Comparison of ENCODE assay signal across 25 mouse cellular contexts in genomic region chr10:122747151-122747925, GRCm38 (mm10).
DNase-seq lines count a peak whose midpoint lies in the region; ATAC-seq lines count a peak whose summit lies in the region.
"Had no signal": no experiment of that assay in that cellular context is flagged by ENCODE, and none has a peak within 500 bp of the region (broad histone marks: within the 10 kb centered on the region; RNA-seq: fewer than 3 reads in every experiment).

No protein-coding gene starts in this region.

- WGBS in kidney, embryonic 15.5 days: 79% methylated on average over 11 of the region's 11 CpGs
- 88% methylated on average over 11 of the region's 11 CpGs for WGBS in neural tube, embryonic 13.5 days
- 90% methylated on average over 11 of the region's 11 CpGs for WGBS in neural tube, embryonic 15.5 days

- no peak overlapping the region for H3K4me2 ChIP-seq in kidney, embryonic 15.5 days
- no peak overlapping the region for H3K4me2 ChIP-seq in neural tube, embryonic 13.5 days
- H3K4me2 ChIP-seq in neural tube, embryonic 15.5 days: no peak overlapping the region
- H3K4me2 ChIP-seq: forebrain, embryonic 13.5 days; heart, embryonic 13.5 days; limb, embryonic 12.5 days; liver, embryonic 15.5 days; lung, embryonic 14.5 days had no signal

- 0 out of 2 replicates have a peak, but pooled peaks have one; percentile 25 for ATAC-seq in kidney, embryonic 15.5 days (replicated peaks; ENCODE audit: low FRiP score)
- 0 out of 2 replicates have a peak, but pooled peaks have one; percentile 5 for ATAC-seq in neural tube, embryonic 13.5 days (ENCODE audit: low read depth)
- ATAC-seq in neural tube, embryonic 15.5 days (ENCODE audit: low FRiP score): no peak
- ATAC-seq in megakaryocyte, adult 5-6 weeks (ENCODE audit: poor library complexity, severe bottlenecking): peak; percentile 88
- ATAC-seq: CD4-positive, CD25-positive, alpha-beta regulatory T cell, adult 4 months; forebrain, embryonic 13.5 days had no signal

- H3K4me1 ChIP-seq in kidney, embryonic 15.5 days: peaks cover 2% of the 10 kb centered on the region; the same call in 1 of the 2 replicates
- no peaks in the 10 kb centered on the region; the same call in 1 of the 2 replicates for H3K4me1 ChIP-seq in neural tube, embryonic 13.5 days (replicated peaks)
- H3K4me1 ChIP-seq in neural tube, embryonic 15.5 days: no peaks in the 10 kb centered on the region
- H3K4me1 ChIP-seq: forebrain, embryonic 13.5 days; liver, embryonic 15.5 days had no signal

- H3K27ac ChIP-seq in kidney, embryonic 15.5 days: no peak overlapping the region
- H3K27ac ChIP-seq in neural tube, embryonic 13.5 days (replicated peaks): no peak overlapping the region
- no peak overlapping the region for H3K27ac ChIP-seq in neural tube, embryonic 15.5 days (replicated peaks)
- H3K27ac ChIP-seq: forebrain, embryonic 13.5 days; heart, embryonic 13.5 days; limb, embryonic 12.5 days; liver, embryonic 15.5 days had no signal

- no peak for DNase-seq in kidney, postnatal 4 days
- DNase-seq in adrenal gland, adult (ENCODE audit: inconsistent age in 2 of 2, low spot score in 1 of 2): no peak
- no peak for DNase-seq in natural killer cell, adult 2 months (ENCODE audit: low spot score in 2 of 2)
- DNase-seq: adrenal gland, adult 8-10 months; cerebellum, adult 8-10 months; cerebellum, postnatal 25 days; gastrocnemius, postnatal 14 days; heart, adult 18-20 months; heart, postnatal 14 days; kidney, adult 18-20 months; layer of hippocampus, adult 9-11 months; lung, embryonic 14.5 days; lung, postnatal 36 days; right cerebral cortex, adult 18-20 months; thymus, adult 2 months; thymus, postnatal 36 days had no signal

- no peaks in the 10 kb centered on the region for H3K9me3 ChIP-seq in kidney, embryonic 15.5 days (replicated peaks)
- 0 out of 2 replicates have a peak, but pooled peaks cover 5% of the 10 kb centered on the region for H3K9me3 ChIP-seq in neural tube, embryonic 13.5 days
- no peaks in the 10 kb centered on the region for H3K9me3 ChIP-seq in neural tube, embryonic 15.5 days (replicated peaks)
- H3K9me3 ChIP-seq: forebrain, embryonic 13.5 days; limb, embryonic 12.5 days; liver, embryonic 15.5 days had no signal

- H3K36me3 ChIP-seq in kidney, embryonic 15.5 days: no peaks in the 10 kb centered on the region
- H3K36me3 ChIP-seq in neural tube, embryonic 13.5 days: no peaks in the 10 kb centered on the region
- no peaks in the 10 kb centered on the region for H3K36me3 ChIP-seq in neural tube, embryonic 15.5 days
- H3K36me3 ChIP-seq: heart, embryonic 13.5 days; limb, embryonic 12.5 days; liver, embryonic 15.5 days had no signal

- H3K9ac ChIP-seq in kidney, embryonic 15.5 days: no peak overlapping the region
- no peak overlapping the region for H3K9ac ChIP-seq in neural tube, embryonic 13.5 days
- H3K9ac ChIP-seq in neural tube, embryonic 15.5 days (replicated peaks): no peak overlapping the region
- H3K9ac ChIP-seq: forebrain, embryonic 13.5 days; heart, embryonic 13.5 days; limb, embryonic 12.5 days; liver, embryonic 15.5 days; lung, embryonic 14.5 days had no signal

- no peaks in the 10 kb centered on the region for H3K27me3 ChIP-seq in kidney, embryonic 15.5 days
- no peaks in the 10 kb centered on the region for H3K27me3 ChIP-seq in neural tube, embryonic 13.5 days
- H3K27me3 ChIP-seq in neural tube, embryonic 15.5 days (replicated peaks): no peaks in the 10 kb centered on the region
- H3K27me3 ChIP-seq: forebrain, embryonic 13.5 days; heart, embryonic 13.5 days; limb, embryonic 12.5 days; liver, embryonic 15.5 days had no signal

- no peak overlapping the region for H3K4me3 ChIP-seq in kidney, embryonic 15.5 days (replicated peaks)
- no peak overlapping the region for H3K4me3 ChIP-seq in neural tube, embryonic 13.5 days
- no peak overlapping the region for H3K4me3 ChIP-seq in neural tube, embryonic 15.5 days (replicated peaks)
- H3K4me3 ChIP-seq: forebrain, embryonic 13.5 days; heart, embryonic 13.5 days; limb, embryonic 12.5 days; liver, embryonic 15.5 days had no signal
